Mouse (Mus musculus): ENCODE measurements around the gene Prl2c1.
"Not testable (repeated sequence)": the region's sequence is repeated elsewhere in the genome, so short reads cannot be mapped to it uniquely, and the experiment has no call there.

DNA sequence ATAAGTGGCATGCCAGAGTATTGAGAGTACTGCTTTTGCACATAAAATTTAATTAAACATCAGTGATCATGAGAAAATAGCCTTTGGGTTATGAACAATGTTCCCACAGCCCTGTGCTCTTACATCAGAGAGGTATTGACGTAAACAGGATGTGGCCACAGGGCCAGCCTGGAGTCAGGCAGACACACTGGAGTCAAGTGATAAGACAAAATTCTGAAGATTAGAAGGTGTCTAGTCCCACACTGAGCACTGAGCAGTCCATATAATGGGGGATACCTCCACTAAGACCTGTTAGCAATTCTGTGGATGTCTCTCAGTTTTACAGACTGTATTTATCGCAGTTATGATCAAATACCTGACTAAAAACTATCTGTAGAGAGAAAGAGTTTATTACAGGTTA, 55.1 kb downstream of the Prl2c1 start:
- not testable (repeated sequence) for TF ChIP-seq POLR2A (IDR thresholded peaks at IDR 0.05; ENCODE audit: low read depth, low read length); CTCF (IDR thresholded peaks at IDR 0.05; ENCODE audit: extremely low read depth, insufficient read depth, insufficient read length, insufficient replicate concordance)

Measured in spleen, adult 2 months (tissue).